Mouse (Mus musculus) layer of hippocampus, adult 9-11 months (tissue): Measurements from ENCODE around the gene Tnpo1.

Experiments used
- DNase-seq: peaks from one replicate; pipeline ENCODE4 v3.0.0; 2022

The Tnpo1 gene

DNA sequence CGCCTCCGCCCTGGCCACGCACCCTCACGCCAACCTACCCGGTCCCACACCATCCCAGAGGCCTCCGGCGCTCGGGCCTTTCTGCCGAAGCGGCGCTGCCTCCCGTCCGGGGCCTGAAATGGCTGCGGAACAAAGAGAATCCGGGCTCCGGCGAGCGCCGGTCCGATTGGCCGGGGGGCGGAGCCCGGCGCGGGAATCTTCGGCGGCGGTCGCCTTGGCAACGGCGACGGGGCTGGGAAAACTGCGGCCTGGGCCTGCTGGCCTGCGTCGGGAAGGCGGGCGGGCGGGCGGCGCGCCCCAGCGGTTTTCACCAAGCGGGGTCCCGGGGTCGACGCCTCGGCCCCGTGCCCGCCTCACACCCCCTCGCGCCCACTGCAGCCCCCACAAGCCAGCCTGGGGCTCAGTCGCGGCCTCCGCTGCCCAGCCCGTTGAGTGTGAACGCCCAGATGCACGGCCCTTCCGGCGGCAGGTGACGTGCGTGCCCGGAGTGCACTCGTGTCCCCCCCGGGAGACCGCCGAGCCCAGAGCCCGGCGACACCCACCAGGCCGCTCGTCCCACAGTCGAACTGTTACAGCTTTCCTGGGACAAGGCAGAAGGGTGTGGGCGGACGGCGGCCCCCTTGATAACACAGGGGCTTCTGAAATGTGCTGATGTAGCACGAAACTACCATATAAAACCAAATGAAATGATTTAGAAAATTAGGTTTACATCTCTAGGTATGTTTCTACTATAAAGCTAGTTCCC, at the start of gene Tnpo1:
TSS of gene Tnpo1 (minus strand) at position 172 of the 745 bp plus-strand sequence.
- peak; percentile 91 for DNase-seq

DNA sequence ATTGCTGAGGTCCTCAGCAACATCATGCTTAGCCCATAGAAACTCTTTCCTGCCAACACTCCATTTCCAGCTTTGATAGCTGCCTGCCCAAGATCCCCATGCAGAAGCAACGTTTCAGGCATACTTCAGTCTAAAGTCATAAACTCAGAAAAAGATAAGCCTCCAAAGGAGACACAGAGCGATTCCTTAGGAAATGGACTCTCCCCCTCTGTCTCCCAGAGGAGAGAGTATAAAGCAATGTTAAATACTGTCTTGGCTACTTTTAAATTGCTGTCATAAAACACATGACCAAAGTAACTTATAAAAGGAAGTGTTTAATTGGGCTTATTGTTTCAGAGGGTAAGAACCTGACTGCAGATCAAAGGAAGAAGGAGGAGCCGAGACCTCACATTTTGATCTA, 45.9 kb upstream of the Tnpo1 start:
- no peak for DNase-seq

DNA sequence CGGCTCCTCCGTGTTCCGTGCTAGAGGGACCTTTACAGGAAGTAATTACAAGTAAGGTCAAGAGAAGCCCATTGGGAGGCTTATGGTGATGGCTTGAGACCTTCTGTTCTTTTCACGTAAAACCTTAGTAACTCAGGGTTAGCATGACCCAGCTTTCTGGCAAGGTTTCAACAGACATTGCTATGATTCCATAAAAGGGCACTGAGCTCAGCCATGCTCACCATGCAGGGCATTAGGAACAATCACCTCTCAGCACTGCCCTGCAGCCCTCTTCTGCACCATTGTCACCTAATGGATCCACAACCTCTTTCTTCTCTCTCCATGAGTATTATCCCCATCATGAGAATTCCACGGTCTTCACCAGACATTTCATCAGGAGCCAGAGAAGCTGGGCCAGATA, 45.5 kb upstream of the Tnpo1 start:
- no peak for DNase-seq

DNA sequence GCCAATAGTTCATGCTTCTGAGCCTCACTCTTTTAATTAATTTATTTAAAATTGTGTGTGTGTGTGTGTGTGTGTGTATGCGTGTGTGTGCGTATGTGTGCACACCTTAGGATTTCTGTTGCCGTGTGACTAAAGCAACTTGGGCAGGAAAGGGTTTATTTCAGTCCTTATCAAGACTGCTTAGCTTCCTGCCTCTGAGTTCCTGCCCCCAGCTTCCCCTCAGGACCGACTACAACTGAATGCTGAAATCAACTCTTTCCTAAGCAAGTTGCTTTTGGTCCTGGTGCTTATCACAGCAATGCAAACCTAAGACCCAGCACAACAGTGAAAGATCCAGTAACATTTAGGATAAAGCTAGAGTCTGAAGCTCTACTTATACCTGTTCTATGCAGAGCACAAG, 42.3 kb upstream of the Tnpo1 start:
- DNase-seq = no peak

DNA sequence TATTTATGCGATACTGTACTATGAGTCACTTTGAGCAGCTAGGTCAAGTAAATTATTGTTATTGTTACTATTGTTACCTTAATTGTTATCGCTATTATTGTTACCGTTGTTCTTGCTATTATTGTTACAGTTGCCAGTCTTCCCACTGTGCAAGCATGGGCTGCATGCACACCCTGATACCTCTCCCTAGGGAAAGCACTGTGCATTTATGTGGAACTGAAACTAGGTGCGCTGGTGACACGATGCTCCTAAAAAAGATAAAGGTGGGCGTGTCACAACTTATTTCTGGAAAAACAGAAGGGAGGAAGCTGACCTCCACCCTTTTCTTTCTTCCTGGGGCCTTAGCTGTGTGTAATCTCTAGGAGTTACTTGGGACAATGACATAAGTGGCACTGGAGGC, 41.8 kb upstream of the Tnpo1 start:
- no peak for DNase-seq

DNA sequence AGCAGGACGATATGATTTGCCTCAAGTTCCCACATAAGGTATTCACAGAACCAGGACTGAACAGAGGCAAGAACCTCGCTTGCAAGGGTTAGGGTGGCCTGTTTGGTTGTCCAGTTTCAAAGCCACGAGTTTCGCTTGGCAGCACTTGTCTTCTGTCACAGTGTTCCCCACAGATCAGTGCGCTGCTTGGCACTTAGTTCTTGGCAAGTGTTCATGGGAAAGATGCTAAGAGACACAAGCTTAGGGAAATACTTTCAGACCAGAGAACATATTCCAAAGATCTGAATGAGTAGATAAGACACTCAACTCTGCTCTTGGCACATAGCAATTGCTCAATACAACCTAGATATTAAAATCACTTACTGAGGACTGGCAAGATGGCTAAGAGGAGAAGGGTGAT, 40.4 kb upstream of the Tnpo1 start:
- DNase-seq = no peak

DNA sequence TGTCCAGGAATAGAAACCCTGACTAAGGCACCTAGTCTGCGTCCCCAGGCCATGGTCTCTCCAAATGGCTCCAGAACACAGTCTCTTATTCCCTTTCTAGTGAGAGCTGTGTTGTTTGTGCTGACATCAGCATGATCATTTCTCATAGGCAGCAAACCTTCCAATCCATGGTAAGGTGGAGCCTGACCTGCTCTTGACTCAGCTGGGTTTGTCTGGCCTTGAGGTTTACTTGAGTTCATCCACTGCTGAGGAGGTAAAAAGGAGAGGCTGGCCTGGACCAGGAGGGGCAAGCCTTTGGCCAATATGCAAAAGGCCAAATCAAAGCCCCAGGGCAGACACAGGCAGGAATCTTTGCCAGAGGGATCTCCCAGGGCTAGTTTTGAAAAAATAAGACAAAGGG, 37.4 kb upstream of the Tnpo1 start:
- no peak for DNase-seq

DNA sequence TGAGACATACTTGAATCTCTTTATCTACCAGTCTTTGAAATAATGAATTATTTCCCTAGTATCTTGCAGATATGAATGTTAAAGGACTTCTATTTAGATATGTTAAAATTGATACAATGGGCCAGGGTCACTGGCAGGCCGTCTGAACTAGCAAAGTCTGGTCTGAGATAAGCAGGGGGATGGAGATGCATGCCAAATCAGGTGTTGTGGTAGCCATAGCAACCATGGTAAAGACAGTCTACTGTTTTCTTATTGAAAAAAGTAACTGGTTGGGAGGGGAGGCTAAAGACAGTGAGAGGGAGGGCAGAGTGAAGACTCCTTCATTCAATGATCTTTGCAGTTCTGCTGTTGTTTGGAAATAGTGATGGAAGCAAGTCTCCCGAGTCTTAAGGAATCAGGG, 32.0 kb upstream of the Tnpo1 start:
- no peak for DNase-seq

DNA sequence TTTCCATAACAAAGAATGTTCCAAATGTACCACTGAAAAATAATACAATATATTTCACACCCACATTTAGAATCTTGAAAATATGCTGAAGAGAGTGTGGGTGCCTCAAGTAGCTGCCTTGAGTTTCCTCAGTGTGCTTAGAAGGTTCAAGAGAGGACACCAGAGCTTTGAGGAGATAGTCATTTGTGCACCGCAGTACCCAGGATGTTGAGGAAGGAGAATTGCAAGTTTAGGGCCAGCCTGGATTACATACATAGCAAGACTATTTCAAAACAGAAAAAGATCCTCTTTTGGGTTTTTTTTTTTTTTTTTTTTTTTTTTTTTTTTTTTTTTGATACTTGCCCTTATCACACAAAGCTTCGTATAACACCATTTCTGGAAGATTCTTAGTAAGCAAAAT, 30.0 kb upstream of the Tnpo1 start:
- DNase-seq = no peak

DNA sequence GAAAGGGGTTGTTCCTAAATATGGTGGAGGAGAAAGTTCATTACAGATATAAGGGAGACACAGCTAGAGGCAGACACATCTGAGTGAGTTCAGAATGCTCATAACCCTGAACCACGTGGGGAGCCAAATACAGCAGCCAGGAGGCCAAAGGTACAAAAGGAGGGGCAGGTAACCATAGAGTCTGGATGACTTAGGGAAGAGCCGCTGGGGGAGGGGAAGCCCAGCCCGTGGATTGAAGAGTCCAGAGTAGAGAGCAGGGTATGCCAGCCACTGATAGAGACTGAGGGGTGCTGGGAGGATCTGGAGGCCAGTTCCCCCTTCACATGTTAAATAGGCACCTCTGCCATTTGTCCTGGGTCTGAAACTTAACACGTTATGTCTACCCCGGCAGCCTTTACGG, 29.5 kb upstream of the Tnpo1 start:
- DNase-seq = no peak

DNA sequence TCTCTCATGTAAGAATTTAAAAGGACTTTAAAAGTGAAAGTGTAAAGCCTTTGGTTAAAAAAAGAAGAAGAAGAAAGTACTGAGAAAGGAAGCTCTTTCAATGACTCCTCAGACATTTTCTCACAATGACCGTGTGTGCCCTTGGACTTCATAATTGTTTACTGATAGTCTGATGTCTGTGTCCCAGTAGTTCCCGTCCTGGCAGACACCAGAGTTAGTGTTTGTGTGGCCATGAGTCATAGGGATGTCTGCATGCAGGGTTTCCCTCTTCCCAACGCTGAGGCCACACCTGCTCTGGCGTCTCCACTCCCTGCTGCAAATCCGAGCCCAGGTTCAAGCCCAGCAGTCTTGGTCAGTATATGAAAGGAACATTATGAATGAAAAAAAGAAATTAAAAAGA, 29.0 kb upstream of the Tnpo1 start:
- DNase-seq = no peak

DNA sequence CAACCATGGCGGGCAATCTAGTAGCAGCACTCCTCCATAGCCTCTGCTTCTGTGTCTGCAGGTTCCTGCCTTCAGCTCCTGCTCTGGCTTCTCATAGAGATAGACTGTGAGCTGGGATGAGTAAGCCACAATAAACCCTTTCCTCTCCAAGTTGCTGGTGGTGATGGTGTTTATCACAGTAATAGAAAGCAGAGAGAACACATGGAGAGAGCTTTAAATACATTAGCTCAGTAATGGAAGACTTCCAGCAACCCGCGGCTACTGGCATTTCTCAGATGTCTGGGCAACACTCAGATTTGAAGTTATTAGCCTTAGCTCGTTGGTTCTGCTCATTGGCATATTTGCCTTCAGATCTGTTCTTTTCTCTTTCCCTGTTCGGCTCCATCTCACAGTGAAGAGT, 27.6 kb upstream of the Tnpo1 start:
- DNase-seq = peak; percentile 24

DNA sequence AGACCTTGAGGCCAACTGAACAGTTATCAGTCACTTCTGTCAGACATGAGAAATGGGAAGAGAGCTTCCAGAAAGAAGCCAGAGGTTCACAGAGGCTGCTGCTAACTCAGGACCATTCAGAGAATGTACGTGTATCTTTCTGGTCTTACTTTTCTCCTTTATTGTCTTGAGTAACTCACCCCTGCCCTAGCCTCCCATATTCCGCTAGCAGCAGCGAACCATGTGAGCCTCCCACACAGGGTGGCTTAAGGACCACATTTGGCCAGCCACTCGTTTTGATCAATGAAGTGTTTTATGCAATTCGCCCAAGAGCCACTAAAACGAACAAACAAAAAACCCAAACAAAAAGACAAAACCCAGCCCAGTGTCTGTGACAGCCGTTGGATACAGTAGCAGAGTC, 25.8 kb upstream of the Tnpo1 start:
- no peak for DNase-seq

DNA sequence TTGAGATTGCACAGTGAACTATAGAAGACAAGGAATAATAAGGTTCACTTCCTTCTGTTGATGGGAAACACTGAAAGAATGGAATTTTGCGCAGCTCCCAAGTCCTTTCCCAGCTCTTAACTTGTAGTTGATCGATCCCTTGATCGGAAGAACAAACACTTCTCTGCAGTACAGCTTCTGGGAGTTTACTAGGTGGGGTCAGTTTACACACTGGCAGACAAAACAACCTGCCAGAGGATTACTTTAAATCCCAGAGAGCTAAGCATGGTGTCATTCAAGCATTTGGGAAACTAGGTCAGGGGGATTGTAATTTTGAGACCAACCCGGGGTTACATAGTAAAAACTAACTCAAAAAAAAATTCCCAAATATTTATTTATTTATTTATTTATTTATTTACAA, 22.0 kb upstream of the Tnpo1 start:
- DNase-seq = no peak

DNA sequence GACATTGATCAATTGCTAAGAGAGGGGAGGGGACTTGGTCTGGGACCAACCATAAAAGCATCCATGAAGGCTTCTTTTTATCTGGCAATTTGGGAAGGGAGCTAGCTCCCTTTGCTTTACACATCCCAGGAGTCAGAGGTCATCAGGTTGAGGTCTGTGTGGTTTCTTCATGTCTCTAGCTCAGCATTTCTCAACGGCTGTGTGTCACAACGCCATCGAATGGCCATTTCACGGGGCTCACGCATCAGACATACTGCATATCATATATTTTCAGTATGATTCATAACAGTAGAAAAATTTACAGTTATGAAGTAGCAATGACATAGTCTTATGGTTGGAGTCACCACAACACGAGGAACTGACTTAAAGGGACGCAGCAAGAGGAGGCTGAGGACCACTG, 20.2 kb upstream of the Tnpo1 start:
- no peak for DNase-seq

DNA sequence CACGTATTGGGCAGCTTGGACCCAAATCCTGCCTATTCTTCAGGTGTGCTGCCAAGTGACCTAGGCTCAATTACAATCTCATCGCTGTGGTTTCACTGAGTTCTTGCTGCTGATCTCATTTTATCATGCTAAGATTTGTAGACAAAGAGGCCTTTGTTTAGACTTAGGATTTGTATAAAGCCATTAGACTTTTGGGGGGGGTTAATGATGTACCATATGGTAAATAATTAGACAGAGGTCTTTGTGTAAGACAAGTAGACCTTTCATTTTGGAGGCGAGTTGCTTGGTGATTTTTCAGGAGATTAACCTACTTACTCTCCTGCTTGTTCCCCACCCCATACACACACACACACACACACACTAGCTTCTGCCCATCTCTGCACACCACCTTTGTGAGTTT, 19.7 kb upstream of the Tnpo1 start:
- DNase-seq = no peak

DNA sequence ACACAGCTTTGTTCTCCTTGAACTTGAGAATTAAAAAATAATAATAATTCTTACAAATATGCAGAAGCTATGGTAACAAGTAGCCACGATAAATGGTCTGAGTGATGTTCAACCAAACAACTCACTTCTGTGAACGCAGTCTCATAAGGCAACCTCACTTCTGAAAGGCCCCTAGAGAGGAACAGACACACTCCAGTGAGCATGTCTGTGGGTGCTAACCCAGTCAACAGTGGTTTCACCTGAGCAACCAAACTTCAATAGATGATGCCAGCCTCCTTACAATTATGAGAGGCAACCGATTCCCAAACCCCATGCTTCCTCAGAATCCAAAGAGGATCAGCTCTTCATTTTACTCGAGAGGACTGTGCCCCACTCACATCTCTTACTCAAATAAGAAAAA, 19.2 kb upstream of the Tnpo1 start:
- no peak for DNase-seq

DNA sequence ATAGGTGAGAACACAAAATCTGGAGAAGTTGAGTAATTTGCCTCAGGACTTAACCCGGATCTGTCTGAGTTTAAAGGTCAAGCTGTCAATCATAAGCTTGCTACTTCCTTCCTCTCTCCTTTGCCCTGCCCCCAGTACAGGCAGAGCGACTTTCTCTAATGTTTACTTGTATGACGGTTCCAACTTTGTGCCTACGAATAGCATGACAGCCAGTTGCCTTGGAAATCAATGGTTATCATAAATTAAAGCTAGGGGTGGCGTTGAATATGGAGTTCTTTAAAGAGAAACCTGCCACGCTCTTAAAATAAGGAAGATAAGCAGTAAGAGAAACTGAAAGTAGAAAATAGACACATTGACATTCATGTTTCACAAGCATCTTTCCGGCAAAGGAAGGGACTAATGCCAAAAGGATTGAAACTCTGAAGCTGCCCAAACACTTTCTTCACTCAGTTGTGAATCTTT, 18.5 kb upstream of the Tnpo1 start:
- no peak for DNase-seq

DNA sequence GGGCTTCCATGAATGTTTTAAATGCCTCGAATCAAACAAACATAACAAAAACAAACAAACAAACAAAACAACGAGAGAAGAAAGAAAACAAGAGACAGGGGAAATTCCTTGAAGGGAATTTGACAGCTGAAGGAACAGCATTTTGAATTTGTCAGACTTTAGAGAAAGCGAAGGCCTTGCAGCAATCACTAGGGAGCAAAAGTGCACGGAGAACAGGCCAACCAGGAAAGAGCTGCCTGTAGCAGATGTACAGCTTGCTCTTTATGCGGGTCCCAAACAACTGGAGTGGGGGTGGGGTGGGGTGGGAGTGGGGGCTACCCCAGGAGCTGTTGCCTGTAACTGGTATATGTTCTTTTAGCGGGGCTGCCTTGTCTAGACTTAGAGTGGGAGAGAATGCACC, 16.2 kb upstream of the Tnpo1 start:
- DNase-seq = no peak

DNA sequence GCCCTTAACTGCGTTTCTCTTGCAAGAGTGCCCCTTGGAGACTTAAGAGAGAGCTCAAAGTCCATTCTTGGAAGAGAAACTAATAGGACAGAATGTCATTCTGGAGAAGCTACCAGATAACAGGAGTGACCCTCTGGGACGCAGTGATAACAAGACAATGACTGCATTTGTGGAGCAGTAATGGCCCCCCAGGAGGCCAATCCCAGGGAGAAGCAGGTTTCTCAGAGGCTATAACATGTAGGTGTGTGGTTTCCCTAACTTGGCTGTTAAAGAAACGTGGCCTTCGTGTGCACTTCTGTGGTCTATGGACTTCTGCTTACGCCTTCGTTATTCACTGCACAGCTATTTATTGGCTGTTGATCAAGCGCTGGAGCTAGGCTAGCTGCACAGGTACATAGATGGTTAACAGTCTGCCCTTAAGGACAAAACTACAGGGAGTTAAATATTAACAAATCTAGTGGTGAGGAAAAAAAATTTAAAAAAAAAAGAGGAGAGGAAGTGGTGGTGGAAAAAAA, 15.7 kb upstream of the Tnpo1 start:
- no peak for DNase-seq

DNA sequence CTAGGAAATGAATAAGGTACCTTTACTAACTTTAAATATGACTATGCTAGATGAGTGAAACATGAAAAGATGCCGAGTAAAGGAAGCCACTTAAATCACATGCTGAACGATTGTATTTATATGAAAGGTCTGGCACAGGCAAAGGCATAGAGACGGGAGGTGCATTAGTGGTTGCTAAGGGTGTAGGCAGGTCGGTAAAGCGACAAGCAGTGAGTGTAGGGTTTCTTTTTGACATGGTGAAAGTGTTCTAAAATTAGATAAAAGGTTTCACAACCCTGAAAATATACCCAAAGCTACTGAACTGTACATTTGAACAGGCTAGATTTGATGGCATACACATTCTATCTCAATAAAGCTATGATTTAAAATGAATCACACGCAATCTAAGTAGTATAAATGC, 10.9 kb upstream of the Tnpo1 start:
- no peak for DNase-seq

DNA sequence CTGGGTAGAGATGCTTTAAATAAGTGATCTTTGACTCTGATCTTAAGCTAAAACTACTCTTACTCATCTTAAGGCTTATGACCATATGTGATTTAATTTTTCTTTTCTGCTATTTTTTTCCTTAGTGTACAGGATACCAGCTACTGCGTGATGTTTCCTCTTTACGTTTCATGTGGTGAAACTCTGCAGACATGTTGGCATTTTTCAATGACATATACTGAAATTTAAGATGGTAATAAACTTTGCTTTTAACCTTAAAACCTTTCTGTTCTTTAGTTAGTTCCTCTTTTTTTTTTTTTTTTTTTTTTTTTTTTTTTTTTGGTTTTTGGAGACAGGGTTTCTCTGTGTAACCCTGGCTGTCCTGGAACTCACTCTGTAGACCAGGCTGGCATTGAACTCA, 2.7 kb upstream of the Tnpo1 start:
- no peak for DNase-seq

DNA sequence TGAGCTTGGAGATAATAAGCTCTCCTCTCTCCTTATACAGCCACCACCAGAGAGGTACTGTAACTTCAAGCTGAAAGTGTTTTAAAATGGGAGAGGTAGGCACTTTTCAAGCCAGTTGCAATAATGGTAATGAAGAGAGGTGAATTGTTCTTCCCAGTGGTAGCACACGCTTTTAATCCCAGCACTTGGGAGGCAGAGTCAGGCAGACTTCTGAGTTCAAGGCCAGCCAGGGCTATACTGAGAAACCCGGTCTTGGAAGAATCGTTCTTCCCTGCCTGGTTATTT, 716 bp upstream of the Tnpo1 start:
- DNase-seq = no peak

DNA sequence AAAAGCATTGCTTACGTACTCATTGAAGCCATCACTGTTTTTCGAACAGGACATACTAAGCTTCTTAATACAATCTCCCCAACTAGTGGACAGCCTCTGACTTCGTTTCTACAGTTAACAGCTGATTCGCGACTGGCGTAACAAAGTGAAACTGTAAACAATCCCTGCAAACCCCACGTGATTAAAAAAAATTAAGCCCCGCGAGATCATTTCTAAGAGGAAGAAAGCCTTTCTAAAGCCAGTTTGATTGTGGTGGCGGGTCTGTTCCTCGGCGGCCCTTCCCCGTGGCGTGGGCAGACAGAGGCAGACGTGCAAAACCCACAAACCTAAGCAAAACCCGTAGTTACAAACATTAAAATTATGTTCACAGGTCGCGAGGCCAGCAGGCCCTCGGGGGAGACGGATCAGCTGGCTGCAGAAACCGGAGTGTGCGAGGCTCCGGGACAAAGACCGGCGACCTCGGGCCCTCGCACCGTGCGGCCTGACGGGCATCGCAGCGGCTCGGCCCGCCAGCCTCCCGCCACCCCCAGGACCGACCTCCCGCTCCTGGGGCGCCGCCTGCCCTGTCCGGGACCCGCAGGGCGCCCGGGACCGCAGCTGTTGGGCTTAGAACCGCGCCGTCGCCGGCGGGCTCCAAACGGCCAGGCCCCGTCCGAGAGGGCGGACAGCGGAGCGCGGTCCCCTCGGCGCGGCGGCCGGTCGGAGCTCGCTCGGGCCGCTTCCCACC, 535 bp downstream of the Tnpo1 start:
- DNase-seq = peak; percentile 48
